Mouse (Mus musculus) right cerebral cortex, postnatal 14 days (tissue): ENCODE data around the gene Atp6v0e.

Experiments
- DNase-seq: peaks from one replicate; pipeline ENCODE4 v3.0.0; 2022

Atp6v0e gene

DNA sequence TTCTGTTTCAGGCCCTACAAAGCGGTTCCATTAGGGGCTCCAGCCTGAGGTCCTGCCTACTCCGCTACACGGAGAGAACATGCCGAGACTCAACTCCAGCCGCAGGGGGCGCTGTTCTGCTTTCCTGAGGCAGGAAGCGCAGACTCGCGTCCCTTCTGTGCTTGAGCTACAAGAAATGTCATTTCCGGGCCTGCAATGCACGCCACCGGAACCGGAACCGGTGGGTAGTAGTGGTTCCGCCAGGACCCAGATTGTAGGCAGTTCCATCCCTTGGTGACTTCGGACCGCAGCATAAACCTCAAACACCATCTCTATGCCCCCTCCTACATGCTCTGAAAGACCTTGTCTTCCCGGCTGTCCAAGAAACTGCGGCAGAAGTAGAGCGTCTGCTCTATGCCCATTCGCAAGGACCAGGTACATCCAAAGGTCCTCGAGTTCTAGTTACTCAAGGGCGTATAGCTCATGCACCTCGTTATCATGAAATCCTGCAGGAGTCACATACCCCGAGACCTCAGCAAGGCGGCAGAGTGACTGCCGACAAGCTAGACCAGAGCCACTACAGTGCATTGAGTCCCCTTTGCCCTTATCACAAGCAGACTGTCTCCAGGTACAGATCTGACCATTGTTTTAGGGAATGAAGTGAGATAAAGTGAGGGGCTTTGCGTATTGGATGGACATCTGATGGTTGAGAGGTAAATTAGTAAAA lies at the start of gene Atp6v0e:
Atp6v0e (plus strand) TSS at position 254 of the 706 bp plus-strand sequence.
- peak; percentile 99 for DNase-seq

GRCm38 (mm10) chr17:26614286-26614685 lies 48.7 kb upstream of the Atp6v0e start:
- DNase-seq: no peak

DNA sequence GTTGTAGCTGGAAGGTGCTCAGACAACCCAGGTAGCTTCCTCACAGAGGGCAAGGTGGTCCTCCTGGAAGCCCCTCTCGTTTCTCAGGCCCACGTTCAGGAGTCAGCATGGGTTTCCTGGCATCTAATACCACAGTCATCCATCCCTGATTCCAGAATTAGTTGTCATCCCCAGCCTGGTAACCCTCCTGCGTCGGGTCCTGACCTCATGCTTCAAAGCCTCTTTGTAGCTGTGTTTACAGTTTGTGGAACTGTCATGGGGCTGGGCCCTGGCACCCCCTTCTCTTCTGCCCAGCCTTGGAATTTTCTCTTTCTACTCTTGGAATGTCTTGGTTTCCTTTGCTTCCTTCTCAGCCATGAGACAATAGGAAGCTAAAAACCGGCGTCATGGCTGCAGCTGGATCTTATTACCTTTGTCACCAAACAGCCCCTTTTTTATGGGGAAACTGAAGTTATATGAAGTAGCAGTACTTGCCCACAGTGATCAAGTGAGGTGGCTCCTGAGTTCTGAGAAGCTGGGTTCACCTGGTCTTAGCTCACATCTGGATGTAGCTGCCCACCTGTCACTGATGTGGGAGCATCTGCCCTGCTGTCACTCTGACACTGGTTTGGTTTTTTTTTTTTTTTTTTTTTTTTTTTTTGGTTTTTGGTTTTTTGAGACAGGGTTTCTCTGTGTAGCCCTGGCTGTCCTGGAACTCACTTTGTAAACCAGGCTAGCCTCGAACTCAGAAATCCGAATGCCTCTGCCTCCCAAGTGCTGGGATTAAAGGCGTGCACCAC lies 48.1 kb upstream of the Atp6v0e start:
- DNase-seq: no peak

GRCm38 (mm10) chr17:26616696-26617095 lies 46.3 kb upstream of the Atp6v0e start:
- DNase-seq: no peak

DNA sequence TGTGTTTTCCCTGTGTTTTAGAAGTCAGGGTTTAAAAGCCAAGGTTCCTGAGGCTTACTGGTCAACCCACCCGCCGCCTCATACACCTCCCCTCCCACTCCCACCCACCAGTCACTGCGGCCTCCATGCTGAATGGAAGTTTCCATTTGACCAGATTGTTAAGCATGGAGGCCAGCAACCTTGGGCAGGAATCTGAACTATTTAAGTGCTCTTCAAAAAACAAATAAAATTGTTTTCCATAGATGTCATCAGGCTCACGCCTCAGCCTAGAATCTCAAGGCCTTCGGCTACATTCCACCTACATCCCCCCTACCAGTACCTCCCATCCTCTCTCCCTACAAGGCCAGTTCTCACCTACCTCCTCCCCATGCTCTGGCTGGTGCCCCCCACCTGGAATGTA lies 44.5 kb upstream of the Atp6v0e start:
- DNase-seq: no peak

DNA sequence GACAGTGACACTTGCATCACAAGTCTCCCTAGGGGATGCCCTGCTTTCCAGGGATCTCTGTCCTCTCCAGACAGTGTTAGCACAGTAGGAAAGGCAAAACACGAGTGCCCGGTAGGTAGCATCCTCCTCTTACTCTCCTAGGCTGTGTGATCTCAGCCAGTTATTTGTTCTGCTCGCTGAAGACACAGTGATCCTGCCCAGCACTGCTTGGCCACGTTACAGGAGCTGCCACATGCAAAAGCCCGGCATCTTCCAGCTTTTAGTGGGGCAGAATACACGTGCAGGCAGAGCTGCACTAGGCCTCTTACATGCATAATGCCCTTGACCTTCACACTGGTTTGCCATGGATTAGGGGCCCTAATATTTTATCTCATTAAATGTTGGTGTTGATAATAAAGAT lies 43.5 kb upstream of the Atp6v0e start:
- DNase-seq: no peak

GRCm38 (mm10) chr17:26620292-26620691 lies 42.7 kb upstream of the Atp6v0e start:
- no peak for DNase-seq

DNA sequence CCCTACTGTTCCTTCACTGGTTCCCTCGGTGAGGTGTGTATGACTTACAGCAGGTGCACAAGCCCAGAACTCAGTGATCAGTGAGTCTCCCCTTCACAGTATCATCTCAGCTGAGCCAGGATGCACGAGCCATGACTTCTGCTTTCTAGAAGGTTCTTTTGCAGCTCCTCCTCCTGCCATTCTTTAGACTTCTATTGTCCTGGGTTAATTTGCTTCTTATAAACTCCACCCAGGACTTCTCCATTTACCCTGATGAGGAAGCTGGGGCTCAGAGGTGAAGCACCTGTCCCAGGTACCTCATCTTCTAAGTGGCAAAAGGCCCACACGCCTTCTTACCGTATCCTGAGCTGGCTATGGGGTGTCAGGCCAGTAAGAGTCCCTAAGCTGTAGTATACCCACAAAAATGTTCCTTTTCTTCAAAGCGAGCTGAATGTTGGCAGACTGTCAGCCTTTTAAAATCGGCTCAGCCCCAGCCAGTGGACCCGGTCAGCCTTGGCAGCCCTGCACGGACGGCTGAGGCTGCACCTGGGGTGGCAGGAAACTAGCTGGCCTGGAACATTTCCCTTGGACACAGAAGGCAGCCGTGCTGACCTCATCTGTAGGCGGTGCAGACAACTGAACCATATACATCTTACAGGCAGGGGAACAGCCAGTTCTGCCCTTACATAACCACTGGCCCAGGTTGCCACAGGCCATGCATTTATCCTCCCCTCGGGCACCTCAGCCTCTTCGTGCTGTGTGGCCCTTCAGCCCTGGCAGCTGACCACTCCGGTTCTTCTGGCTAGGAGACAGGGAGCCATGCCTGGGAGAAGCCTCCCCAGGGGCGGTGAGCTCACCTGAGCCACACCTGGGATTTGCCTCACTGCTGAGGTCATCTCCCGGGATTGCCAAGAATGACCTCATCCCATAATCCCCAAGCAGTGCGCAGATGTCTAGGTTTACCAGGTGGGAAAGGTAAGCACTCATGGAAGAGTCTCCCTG lies 42.0 kb upstream of the Atp6v0e start:
- DNase-seq: no peak

DNA sequence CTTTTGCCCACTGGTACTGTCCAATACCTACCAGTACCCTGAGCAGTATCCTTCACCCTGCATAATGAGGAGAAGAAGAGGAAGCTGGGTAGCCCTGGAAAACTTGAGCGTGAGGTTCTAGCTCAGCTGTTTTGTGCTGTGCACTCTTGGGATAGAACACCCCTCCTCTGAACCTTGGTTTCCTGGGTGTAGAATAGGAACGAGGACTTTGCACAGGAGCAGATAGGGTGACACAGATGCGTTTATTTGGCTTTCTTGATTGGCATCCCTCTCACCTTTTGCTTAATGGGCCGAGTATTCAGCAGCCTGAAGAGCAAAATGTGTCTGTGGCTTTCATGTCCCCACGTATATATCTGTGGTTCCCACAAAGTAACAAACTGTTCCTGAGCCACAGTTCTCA lies 41.1 kb upstream of the Atp6v0e start:
- DNase-seq: no peak

GRCm38 (mm10) chr17:26623991-26624390 lies 39.0 kb upstream of the Atp6v0e start:
- DNase-seq: no peak

DNA sequence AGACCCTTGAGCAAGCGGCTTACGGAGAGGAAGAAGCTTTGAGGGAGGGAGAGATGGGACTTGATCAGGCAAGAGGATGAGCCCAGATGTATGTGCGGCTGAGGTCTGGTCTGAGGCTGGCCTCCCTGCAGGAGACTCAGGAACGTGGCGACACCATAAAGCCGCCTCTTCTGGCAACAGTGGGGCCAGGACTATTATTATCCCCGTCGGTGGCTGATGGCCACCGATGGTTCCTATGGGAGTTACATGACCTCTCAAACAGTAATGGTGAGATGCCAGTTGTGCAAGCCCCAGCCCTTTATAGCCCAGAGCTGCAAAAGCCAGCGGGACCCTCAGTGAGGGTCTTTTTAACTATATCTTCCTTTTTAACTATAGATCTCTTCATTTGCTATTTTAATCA lies 38.0 kb upstream of the Atp6v0e start:
- DNase-seq: no peak

- no peak for DNase-seq
Observed at GRCm38 (mm10) chr17:26625521-26626010, 37.5 kb upstream of the Atp6v0e start.

DNA sequence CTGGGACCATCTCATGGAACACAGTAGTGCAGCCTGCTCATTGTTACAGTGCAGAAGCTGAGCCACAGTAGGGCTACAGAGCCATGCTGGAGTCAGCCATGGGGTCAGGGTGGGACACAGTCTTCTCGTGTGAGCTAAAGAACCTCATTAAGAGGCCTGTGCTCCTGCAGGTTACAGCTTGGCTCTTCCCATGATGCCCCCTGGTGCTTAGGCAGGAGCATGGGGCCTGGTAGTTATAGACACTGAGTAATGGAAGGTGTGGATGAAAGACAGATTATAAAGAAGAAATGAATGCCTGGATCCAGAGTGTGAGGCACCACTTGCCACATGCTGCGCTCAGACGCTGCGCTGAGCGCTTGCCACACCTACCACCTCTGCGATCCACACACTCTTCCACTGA lies 34.6 kb upstream of the Atp6v0e start:
- DNase-seq: no peak

- DNase-seq: no peak
Observed at GRCm38 (mm10) chr17:26628936-26629335, 34.1 kb upstream of the Atp6v0e start.

DNA sequence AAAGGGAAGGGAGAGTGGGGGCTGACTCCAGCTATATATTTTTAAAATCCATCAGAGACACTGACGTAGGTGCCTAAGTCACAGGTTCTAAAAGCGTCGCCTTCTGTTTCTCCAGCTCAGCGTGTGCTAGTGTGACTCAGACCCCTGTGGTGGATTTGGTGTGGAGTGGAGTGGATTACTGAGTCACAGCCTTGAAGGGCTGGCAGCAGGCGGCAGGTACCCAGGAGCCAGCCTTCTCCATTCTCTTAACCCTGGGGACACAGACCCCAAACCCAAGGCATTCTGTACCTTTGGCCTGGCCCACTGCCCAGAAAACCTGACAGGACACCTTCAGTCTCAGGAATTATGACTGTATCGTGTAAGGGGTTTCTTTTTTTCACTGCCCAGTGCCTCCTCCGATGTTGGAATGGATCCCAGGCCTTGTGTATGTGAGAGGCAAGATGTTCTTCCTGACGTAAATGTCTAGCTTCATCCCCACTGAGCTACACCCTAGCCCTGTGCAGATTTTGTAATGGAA lies 31.2 kb upstream of the Atp6v0e start:
- peak; percentile 50 for DNase-seq

- DNase-seq: no peak
Observed at GRCm38 (mm10) chr17:26633186-26633585, 29.8 kb upstream of the Atp6v0e start.

DNA sequence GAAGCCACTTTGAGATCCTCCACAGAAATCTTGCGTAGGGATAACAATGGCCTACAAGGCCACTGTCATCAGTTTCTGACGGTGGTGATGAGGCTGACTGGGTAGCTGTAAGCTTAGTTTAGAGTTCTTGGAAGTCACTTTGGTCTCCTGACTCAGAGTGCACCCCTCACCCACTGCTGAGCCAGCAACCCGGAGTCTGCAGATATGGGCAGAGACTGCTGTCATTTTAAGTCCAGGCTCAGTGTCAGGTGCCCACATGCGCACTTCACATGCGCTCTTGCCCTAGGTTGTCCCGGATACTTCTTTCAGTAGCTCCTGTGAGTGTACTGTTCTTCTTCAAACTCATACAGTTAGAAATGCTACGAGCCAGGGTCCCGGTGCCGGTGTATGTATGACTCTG lies 29.1 kb upstream of the Atp6v0e start:
- DNase-seq: no peak

DNA sequence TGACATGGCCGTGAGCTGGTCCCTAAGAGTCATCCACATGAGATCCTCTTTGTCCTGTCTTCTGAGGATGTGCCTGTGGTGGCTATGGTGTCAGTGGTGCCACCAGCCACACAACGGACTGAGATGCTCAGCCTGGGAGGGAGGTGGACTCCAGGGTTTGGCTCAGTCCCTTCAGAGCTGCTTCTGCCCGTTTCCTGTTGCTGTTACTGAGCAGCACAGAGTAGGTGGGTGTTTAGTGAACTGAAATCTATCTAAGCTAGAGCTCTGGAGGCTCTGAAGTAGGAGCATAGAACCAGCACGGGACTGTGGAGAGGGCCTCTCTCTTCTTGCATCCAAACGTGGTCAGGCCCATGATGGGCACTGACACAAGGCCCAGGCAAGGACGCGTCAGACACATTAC lies 28.5 kb upstream of the Atp6v0e start:
- no peak for DNase-seq

DNA sequence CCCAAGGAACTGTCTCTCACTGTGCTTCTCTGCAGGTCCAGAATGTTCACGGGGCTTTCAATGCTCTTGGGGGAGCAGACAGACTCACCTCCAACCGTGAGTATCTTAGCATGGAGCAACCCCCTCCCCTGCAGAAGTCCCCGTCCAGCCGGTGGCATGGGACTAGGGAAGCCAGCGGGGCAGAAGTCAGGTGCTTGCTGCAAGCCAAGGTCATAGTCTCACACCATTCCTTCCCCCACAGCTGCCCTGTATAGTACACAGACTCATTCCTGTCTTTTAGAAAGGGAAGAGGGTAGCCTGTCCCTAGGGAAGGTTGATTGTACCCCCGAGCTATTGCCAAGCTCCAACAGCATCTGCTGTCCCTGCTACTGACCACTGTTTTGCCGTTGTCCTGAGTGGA lies 27.1 kb upstream of the Atp6v0e start:
- DNase-seq: no peak

- DNase-seq: no peak
Observed at GRCm38 (mm10) chr17:26637851-26638250, 25.2 kb upstream of the Atp6v0e start.

- peak; percentile 80 for DNase-seq
Observed at GRCm38 (mm10) chr17:26638655-26639054, 24.4 kb upstream of the Atp6v0e start.

DNA sequence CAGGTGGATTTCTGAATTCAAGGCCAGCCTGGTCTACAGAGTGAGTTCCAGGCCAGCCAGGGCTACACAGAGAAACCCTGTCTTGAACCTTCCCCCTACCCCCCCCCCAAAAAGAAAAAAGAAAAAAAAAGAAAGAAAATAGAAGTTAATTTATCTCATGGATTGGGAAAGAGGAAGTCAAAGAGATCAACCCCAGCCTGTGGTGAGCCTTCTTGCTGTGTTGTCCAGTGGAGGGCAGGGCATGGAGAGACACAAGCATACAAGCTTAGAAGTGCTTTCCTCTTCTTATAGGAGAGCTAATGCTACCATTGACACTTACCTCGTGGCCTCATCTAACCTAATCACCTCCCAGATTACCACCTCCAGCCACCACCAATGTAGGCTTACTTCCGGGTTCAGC lies 23.2 kb upstream of the Atp6v0e start:
- no peak for DNase-seq

GRCm38 (mm10) chr17:26640286-26640740 lies 22.7 kb upstream of the Atp6v0e start:
- DNase-seq: no peak
